Mouse (Mus musculus) effector memory CD4-positive, alpha-beta T cell, adult 7 months (primary cell): ENCODE results near the gene Rnf212b. TPM values are rescaled to one million over a fixed set of nuclear protein-coding genes. Genes with fewer than 3 reads are reported as not detected.

Experiments used
- polyA plus RNA-seq: library from polyadenylated mRNA; unstranded; fragments of 100-300 nt; shearing (Covaris generic); gene quantifications from one replicate; pipeline ENCODE4 v1.2.1, GENCODE M21; 2017

Gene Rnf212b
- not detected for polyA plus RNA-seq

GRCm38 (mm10) chr14:54813991-54814390 lies at the start of gene Rnf212b:
Rnf212b (plus strand) TSS chr14:54814141.

GRCm38 (mm10) chr14:54781610-54782365 lies 32.2 kb upstream of the Rnf212b start, which contains the start of gene Slc7a8:
Slc7a8 (minus strand) TSS chr14:54781946.

GRCm38 (mm10) chr14:54870861-54871260 lies 56.9 kb downstream of the Rnf212b start, which contains the start of gene Homez:
Homez (minus strand) TSS chr14:54870961.

GRCm38 (mm10) chr14:54877048-54877715 lies 63.2 kb downstream of the Rnf212b start, which contains the start of gene Ppp1r3e:
Ppp1r3e (minus strand) TSS chr14:54877550.

GRCm38 (mm10) chr14:54883154-54884021 lies 69.4 kb downstream of the Rnf212b start, which contains the start of the genes Bcl2l2 and Gm20521:
Bcl2l2 (plus strand) TSS chr14:54883377.
Gm20521 (plus strand) TSS chr14:54883441.

GRCm38 (mm10) chr14:54892200-54892599 lies 78.3 kb downstream of the Rnf212b start, which contains the start of gene Pabpn1:
Pabpn1 (plus strand) TSS chr14:54892500.

Other genes starting within 250 kb of the Rnf212b start
- gene Ajuba, start 236.6 kb upstream of the Rnf212b start, polyA plus RNA-seq: 0.40 TPM
- 1.2 TPM for gene 4931414P19Rik, start 208.1 kb upstream of the Rnf212b start, polyA plus RNA-seq
- 123 TPM for gene Psmb5, start 196.1 kb upstream of the Rnf212b start, polyA plus RNA-seq
- 0.09 TPM for gene Psmb11, start 192.7 kb upstream of the Rnf212b start, polyA plus RNA-seq
- not detected for gene Gm17606, start 173.2 kb upstream of the Rnf212b start, polyA plus RNA-seq
- gene Cdh24, start 172.8 kb upstream of the Rnf212b start, polyA plus RNA-seq: 2.3 TPM
- gene 1700123O20Rik, start 127.9 kb upstream of the Rnf212b start, polyA plus RNA-seq: 63.8 TPM
- gene Acin1, start 127.2 kb upstream of the Rnf212b start, polyA plus RNA-seq: 84.6 TPM
- 0.20 TPM for gene Gm29776, start 115.3 kb upstream of the Rnf212b start, polyA plus RNA-seq
- not detected for gene Cebpe, start 102.0 kb upstream of the Rnf212b start, polyA plus RNA-seq
- 0.09 TPM for gene Slc7a8, start 32.2 kb upstream of the Rnf212b start, polyA plus RNA-seq
- 5.7 TPM for gene Homez, start 56.8 kb downstream of the Rnf212b start, polyA plus RNA-seq
- 1.5 TPM for gene Ppp1r3e, start 63.4 kb downstream of the Rnf212b start, polyA plus RNA-seq
- gene Bcl2l2, start 69.2 kb downstream of the Rnf212b start, polyA plus RNA-seq: not detected
- not detected for gene Gm20521, start 69.3 kb downstream of the Rnf212b start, polyA plus RNA-seq
- 162 TPM for gene Pabpn1, start 78.4 kb downstream of the Rnf212b start, polyA plus RNA-seq
- 1.5 TPM for gene Slc22a17, start 99.0 kb downstream of the Rnf212b start, polyA plus RNA-seq
- 0.26 TPM for gene Efs, start 112.0 kb downstream of the Rnf212b start, polyA plus RNA-seq
- gene Il25, start 118.6 kb downstream of the Rnf212b start, polyA plus RNA-seq: 0.37 TPM
- gene Cmtm5, start 122.1 kb downstream of the Rnf212b start, polyA plus RNA-seq: 1.5 TPM
- gene Myh6, start 152.8 kb downstream of the Rnf212b start, polyA plus RNA-seq: 0.06 TPM
- not detected for gene Gm17428, start 162.8 kb downstream of the Rnf212b start, polyA plus RNA-seq
- not detected for gene Myh7, start 180.5 kb downstream of the Rnf212b start, polyA plus RNA-seq
- 124 TPM for gene Ngdn, start 201.3 kb downstream of the Rnf212b start, polyA plus RNA-seq